Mouse (Mus musculus) liver, adult 2 months (tissue): Measurements from ENCODE around the gene Nav2. TPM values are rescaled to one million over a fixed set of nuclear protein-coding genes. Genes with fewer than 3 reads are reported as not detected.

Experiments used
- DNase-seq: peaks from one replicate; pipeline ENCODE4 v3.0.0-alpha.2; 2011; ENCODE audit warnings: low read depth, low spot score; ENCODE audit errors: extremely low read depth
- H3K27ac ChIP-seq: fragments of 200-500 bp; replicated peaks from 2 replicates; pipeline ENCODE4 v1.5.1; 2012; ENCODE audit warnings: low read depth, mild to moderate bottlenecking, control low read depth, inconsistent platforms, low read length; ENCODE audit not compliant: insufficient read depth
- H3K27me3 ChIP-seq: fragments of 200-500 bp; 2 replicates; pipeline ENCODE4 v1.6.1; 2012; ENCODE audit warnings: mild to moderate bottlenecking, moderate library complexity, low read length, inconsistent platforms; ENCODE audit not compliant: control insufficient read depth, insufficient read depth
- H3K36me3 ChIP-seq: fragments of 200-500 bp; 2 replicates; pipeline ENCODE4 v1.6.1; 2012; ENCODE audit warnings: low read length, inconsistent platforms; ENCODE audit not compliant: control insufficient read depth, insufficient read depth
- H3K4me1 ChIP-seq: fragments of 200-500 bp; 2 replicates; pipeline ENCODE4 v1.6.1; 2011; ENCODE audit warnings: low read length; ENCODE audit not compliant: control insufficient read depth, insufficient read depth
- H3K4me3 ChIP-seq: fragments of 200-500 bp; 2 replicates; pipeline ENCODE4 v1.5.1; 2011; ENCODE audit warnings: low read depth, mild to moderate bottlenecking, control low read depth, low read length, moderate library complexity; ENCODE audit not compliant: insufficient read depth
- H3K79me2 ChIP-seq: fragments of 200-500 bp; 2 replicates; pipeline ENCODE4 v1.6.1; 2012; ENCODE audit warnings: inconsistent platforms, mild to moderate bottlenecking, low read length, moderate library complexity; ENCODE audit not compliant: control insufficient read depth, insufficient read depth
- H3K9ac ChIP-seq: fragments of 200-500 bp; 2 replicates; pipeline ENCODE4 v1.6.1; 2012; ENCODE audit warnings: low read depth, mild to moderate bottlenecking, control low read depth, inconsistent platforms, low read length
- CTCF ChIP-seq: fragments of 200-500 bp; IDR thresholded peaks from 2 replicates; pipeline ENCODE4 v1.5.1; 2011; ENCODE audit warnings: low read depth, low read length, control low read depth
- POLR2A ChIP-seq: fragments of 200-500 bp; IDR thresholded peaks from 2 replicates; pipeline ENCODE4 v1.6.1; 2011; ENCODE audit warnings: low read length, control low read depth; ENCODE audit not compliant: insufficient read depth; ENCODE audit errors: extremely low read depth
- WGBS: fragments of 180-500 bp; shearing (Covaris S2); methylation state at CpG from one replicate; pipeline ENCODE4 v1.1.7; 2018; 5-methylcytosine and 5-hydroxymethylcytosine counted together
- polyA plus RNA-seq: library from polyadenylated mRNA; depleted of rRNA; stranded (reverse); fragments of >200 nt; gene quantifications from 2 replicates; pipeline ENCODE4 v1.2.3, GENCODE M21; 2012
- total RNA-seq: library from RNA; depleted of rRNA; stranded (reverse); fragments of >200 nt; gene quantifications from 2 replicates; pipeline ENCODE4 v1.2.3, GENCODE M21; 2014

Nav2 gene
- total and polyA plus RNA-seq, 2 experiments, result 11.1 to 17.6 TPM

- Histone ChIP-seq H3K36me3 (no peaks in the 10 kb centered on the region), H3K4me3 (no peak overlapping the region), H3K9ac (no peak overlapping the region), H3K27ac (no peak overlapping the region), H3K79me2 (0 out of 2 replicates have a peak, but pooled peaks cover 3% of the 10 kb centered on the region), H3K27me3 (no peaks in the 10 kb centered on the region), H3K4me1 (peaks cover 12% of the 10 kb centered on the region)
- TF ChIP-seq CTCF, result no peak
- TF ChIP-seq POLR2A, result no peak
- DNase-seq, result no peak
- 96% methylated on average over 2 of the region's 2 CpGs for WGBS
Observed at GRCm38 (mm10) chr7:49388137-49388536, 479.6 kb downstream of the Nav2 start.

DNA sequence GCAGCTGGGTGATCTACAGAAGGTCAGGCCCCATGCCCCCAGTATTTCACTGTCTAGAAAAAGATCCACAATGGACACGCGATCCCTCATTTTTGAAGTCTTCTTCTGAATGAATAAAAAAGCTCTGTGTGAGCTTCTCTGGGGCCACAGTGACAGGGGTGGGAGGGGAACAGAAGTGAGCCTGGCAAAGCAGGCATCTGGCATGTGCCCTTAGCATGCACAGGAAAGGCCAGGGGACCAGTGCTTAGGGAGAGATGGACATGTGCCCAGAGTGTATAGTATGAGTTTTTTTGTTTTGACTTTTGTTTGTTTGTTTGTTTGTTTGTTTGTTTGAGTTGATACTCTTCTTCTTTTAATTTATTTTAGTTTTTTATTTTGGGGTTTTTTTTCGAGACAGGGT is 481.8 kb downstream of the Nav2 start:
- Histone ChIP-seq H3K4me1 (peaks cover 18% of the 10 kb centered on the region), H3K9ac (no peak overlapping the region), H3K36me3 (no peaks in the 10 kb centered on the region), H3K27me3 (no peaks in the 10 kb centered on the region), H3K4me3 (no peak overlapping the region), H3K27ac (no peak overlapping the region), H3K79me2 (0 out of 2 replicates have a peak, but pooled peaks cover 3% of the 10 kb centered on the region)
- no peak for DNase-seq
- TF ChIP-seq POLR2A, result no peak
- no peak for TF ChIP-seq CTCF
- WGBS, result 77% methylated on average over 3 of the region's 3 CpGs

DNA sequence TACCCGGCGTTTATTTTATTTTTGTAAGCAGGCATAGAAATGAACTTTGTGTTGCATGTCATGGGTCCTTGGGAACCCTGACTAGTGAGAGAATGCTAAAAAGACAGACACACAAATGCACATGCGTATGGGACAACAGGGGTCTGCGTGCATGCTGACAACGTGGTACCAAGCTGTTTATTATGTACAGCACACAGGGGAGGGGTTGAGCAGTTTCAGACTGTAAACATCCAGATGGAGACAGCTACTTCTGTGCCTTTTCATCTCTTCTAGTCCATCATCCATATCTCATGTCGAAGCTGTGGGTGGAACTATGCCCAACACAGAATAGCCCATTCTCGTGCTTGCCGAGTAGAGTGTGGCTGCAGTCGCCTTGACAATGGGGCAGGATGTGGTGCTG is 482.3 kb downstream of the Nav2 start:
- Histone ChIP-seq H3K4me3 (no peak overlapping the region), H3K9ac (no peak overlapping the region), H3K27me3 (no peaks in the 10 kb centered on the region), H3K27ac (no peak overlapping the region), H3K4me1 (peaks cover 18% of the 10 kb centered on the region), H3K36me3 (no peaks in the 10 kb centered on the region), H3K79me2 (0 out of 2 replicates have a peak, but pooled peaks cover 3% of the 10 kb centered on the region)
- no peak for DNase-seq
- WGBS, result 82% methylated on average over 9 of the region's 9 CpGs
- no peak for TF ChIP-seq CTCF
- TF ChIP-seq POLR2A, result no peak

- H3K4me3 ChIP-seq, result no peak overlapping the region
- no peak overlapping the region for H3K9ac ChIP-seq
- no peaks in the 10 kb centered on the region for H3K36me3 ChIP-seq
- H3K27ac ChIP-seq, result no peak overlapping the region
- peaks cover 19% of the 10 kb centered on the region for H3K4me1 ChIP-seq
- DNase-seq, result no peak
- WGBS, result 85% methylated on average over 3 of the region's 3 CpGs
- H3K27me3 ChIP-seq, result no peaks in the 10 kb centered on the region
- 0 out of 2 replicates have a peak, but pooled peaks cover 3% of the 10 kb centered on the region for H3K79me2 ChIP-seq
- TF ChIP-seq POLR2A (no peak), CTCF (no peak)
Observed at GRCm38 (mm10) chr7:49392180-49392579, 483.7 kb downstream of the Nav2 start.

GRCm38 (mm10) chr7:49392834-49393233 is 484.3 kb downstream of the Nav2 start:
- TF ChIP-seq CTCF (no peak), POLR2A (no peak)
- WGBS, result 37% methylated on average over 3 of the region's 3 CpGs
- Histone ChIP-seq H3K4me3 (no peak overlapping the region), H3K9ac (no peak overlapping the region), H3K4me1 (peaks cover 15% of the 10 kb centered on the region; the same call in 1 of the 2 replicates), H3K79me2 (no peaks in the 10 kb centered on the region), H3K36me3 (no peaks in the 10 kb centered on the region), H3K27me3 (no peaks in the 10 kb centered on the region), H3K27ac (no peak overlapping the region)
- peak; percentile 25 for DNase-seq

DNA sequence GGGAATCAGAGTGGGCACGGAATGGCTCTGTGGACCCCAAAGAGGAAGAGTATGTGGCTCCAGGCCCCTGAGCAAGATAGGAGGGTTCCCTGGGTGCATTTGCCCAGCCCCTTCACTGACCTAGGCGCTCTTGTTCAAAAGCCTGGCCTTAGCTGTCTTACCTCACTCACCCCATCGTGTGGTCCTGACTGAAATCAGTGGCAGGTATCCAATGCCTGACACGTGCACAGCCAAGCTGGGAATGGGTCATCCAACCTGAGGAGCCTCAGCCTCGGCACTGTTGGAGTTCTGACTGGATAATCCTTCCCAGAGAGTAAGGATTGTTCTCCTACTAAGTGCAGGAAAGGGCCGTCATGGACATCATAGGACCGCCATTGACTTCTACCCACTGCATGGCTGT is 485.3 kb downstream of the Nav2 start:
- H3K4me1 ChIP-seq, result peaks cover 22% of the 10 kb centered on the region; the same call in 1 of the 2 replicates
- 58% methylated on average over 7 of the region's 7 CpGs for WGBS
- no peaks in the 10 kb centered on the region for H3K36me3 ChIP-seq
- peak; percentile 84 for DNase-seq
- TF ChIP-seq CTCF, result 0 out of 2 replicates have a peak, but pooled peaks have one; percentile 9
- TF ChIP-seq POLR2A, result no peak
- H3K4me3 ChIP-seq, result no peak overlapping the region
- no peaks in the 10 kb centered on the region for H3K79me2 ChIP-seq
- no peaks in the 10 kb centered on the region for H3K27me3 ChIP-seq
- no peak overlapping the region; the same call in 1 of the 2 replicates for H3K27ac ChIP-seq
- no peak overlapping the region for H3K9ac ChIP-seq
